Mouse (Mus musculus) heart, embryonic 14.5 days (tissue): ENCODE data around the gene Ralgapa2. TPM values are rescaled to one million over a fixed set of nuclear protein-coding genes. Genes with fewer than 3 reads are reported as not detected.
A peak's percentile ranks its signal among the peaks of the same experiment; 100 is the strongest.

Experiments
- ATAC-seq: fragments of 200-750 bp; cut with Nextera tagmentation; 2 replicates; pipeline ENCODE4 v1.8.0; 2017; ENCODE audit warnings: low read depth, moderate TSS enrichment; ENCODE audit not compliant: insufficient number of reproducible peaks, insufficient read depth, low FRiP score
- H3K27ac ChIP-seq, 2 experiments: fragments of 200-500 bp in 1 of 2; fragments of 300-500 bp in 1 of 2; sonication (generic) in 1 of 2; replicated peaks in 1 of 2; 2 replicates each; pipeline ENCODE4 v1.5.1; 2012 to 2014; ENCODE audit warnings: low read depth in 2 of 2, low read length in 2 of 2, control low read depth in 1 of 2, mild to moderate bottlenecking in 1 of 2, mixed read lengths in 1 of 2; ENCODE audit not compliant: control insufficient read depth in 1 of 2, insufficient read depth in 1 of 2
- H3K27me3 ChIP-seq: fragments of 300-500 bp; sonication (generic); 2 replicates; pipeline ENCODE4 v1.6.1; 2014; ENCODE audit warnings: mild to moderate bottlenecking, low read length, control low read depth; ENCODE audit not compliant: control insufficient read depth, insufficient read depth
- H3K36me3 ChIP-seq: fragments of 300-500 bp; sonication (generic); 2 replicates; pipeline ENCODE4 v1.6.1; 2014; ENCODE audit warnings: mild to moderate bottlenecking, control low read depth, low read length, mixed read lengths; ENCODE audit not compliant: control insufficient read depth, insufficient read depth
- H3K4me1 ChIP-seq, 2 experiments: fragments of 200-500 bp in 1 of 2; fragments of 300-500 bp in 1 of 2; sonication (generic) in 1 of 2; 2 replicates each; pipeline ENCODE4 v1.6.1; 2012 to 2014; ENCODE audit warnings: low read length in 2 of 2, control low read depth in 1 of 2, mixed read lengths in 1 of 2; ENCODE audit not compliant: control insufficient read depth in 2 of 2, insufficient read depth in 2 of 2
- H3K4me2 ChIP-seq: fragments of 300-500 bp; sonication (generic); 2 replicates; pipeline ENCODE4 v1.6.1; 2014; ENCODE audit warnings: mild to moderate bottlenecking, low read length
- H3K4me3 ChIP-seq, 2 experiments: fragments of 200-500 bp in 1 of 2; fragments of 300-500 bp in 1 of 2; sonication (generic) in 1 of 2; 2 replicates each; pipeline ENCODE4 v1.5.1; 2012 to 2014; ENCODE audit warnings: low read length in 2 of 2, mild to moderate bottlenecking in 2 of 2, control low read depth in 1 of 2, low read depth in 1 of 2, moderate library complexity in 1 of 2; ENCODE audit not compliant: control insufficient read depth in 1 of 2, insufficient read depth in 1 of 2
- H3K9ac ChIP-seq: fragments of 300-500 bp; sonication (generic); 2 replicates; pipeline ENCODE4 v1.6.1; 2014; ENCODE audit warnings: mild to moderate bottlenecking, low read length
- H3K9me3 ChIP-seq: fragments of 300-500 bp; sonication (generic); 2 replicates; pipeline ENCODE4 v1.6.1; 2016; ENCODE audit warnings: low read length, control low read depth; ENCODE audit not compliant: control insufficient read depth
- WGBS: fragments of 180-500 bp; shearing (Covaris S2); extraction: QIAGEN DNeasy Blood & Tissue Kit; methylation state at CpG from one replicate; pipeline ENCODE4 v1.1.7; 2014; 5-methylcytosine and 5-hydroxymethylcytosine counted together
- polyA plus RNA-seq: library from polyadenylated mRNA; unstranded; fragments of >200 nt; fragmentation: Nextera tagmentation; extraction: Ambion mirVana; gene quantifications from 2 replicates; pipeline ENCODE4 v1.2.1, GENCODE M21; 2014

Gene Ralgapa2
- polyA plus RNA-seq, 1 experiment from 2014 or later: 11.0 TPM

- 52% methylated on average over 2 of the region's 2 CpGs for WGBS
- H3K4me3 ChIP-seq: no peak overlapping the region
Observed at GRCm38 (mm10) chr2:146515081-146515480, 2.9 kb upstream of the Ralgapa2 start.

GRCm38 (mm10) chr2:146512581-146512920 lies 407 bp upstream of the Ralgapa2 start:
- 51% methylated on average over 2 of the region's 2 CpGs for WGBS
- peak overlapping the region; percentile 55 for H3K4me2 ChIP-seq
- 0 out of 4 replicates have a peak overlapping the region, but pooled peaks of 1 of the 2 experiments have one; percentile 14 for H3K27ac ChIP-seq
- H3K9me3 ChIP-seq: no peaks in the 10 kb centered on the region
- no peak overlapping the region for H3K4me3 ChIP-seq
- ATAC-seq: no peak
- H3K27me3 ChIP-seq: no peaks in the 10 kb centered on the region
- peaks cover 5 to 17% of the 10 kb centered on the region in 2 experiments for H3K4me1 ChIP-seq
- peak overlapping the region; percentile 21; the same call in 1 of the 2 replicates for H3K9ac ChIP-seq
- H3K36me3 ChIP-seq: no peaks in the 10 kb centered on the region

More at GRCm38 (mm10) chr2:146515081-146515480, 2.9 kb upstream of the Ralgapa2 start:
- H3K4me1 ChIP-seq: peaks cover 5 to 12% of the 10 kb centered on the region in 2 experiments
- H3K9me3 ChIP-seq: no peaks in the 10 kb centered on the region
- H3K4me2 ChIP-seq: no peak overlapping the region
- no peak overlapping the region for H3K27ac ChIP-seq
- no peaks in the 10 kb centered on the region for H3K27me3 ChIP-seq
- H3K36me3 ChIP-seq: no peaks in the 10 kb centered on the region
- no peak for ATAC-seq
- no peak overlapping the region for H3K9ac ChIP-seq

GRCm38 (mm10) chr2:146511401-146511865 lies 711 bp downstream of the Ralgapa2 start:
- peak; percentile 10 for ATAC-seq
- peak overlapping the region; percentile 27 to 75 for H3K27ac ChIP-seq
- H3K9me3 ChIP-seq: no peaks in the 10 kb centered on the region
- peak overlapping the region; percentile 62 to 94 for H3K4me3 ChIP-seq
- no peaks in the 10 kb centered on the region for H3K36me3 ChIP-seq
- H3K9ac ChIP-seq: peak overlapping the region; percentile 96
- H3K4me2 ChIP-seq: peak overlapping the region; percentile 79
- peaks cover 5 to 17% of the 10 kb centered on the region in 2 experiments for H3K4me1 ChIP-seq
- no peaks in the 10 kb centered on the region for H3K27me3 ChIP-seq
- WGBS: 0% methylated on average over 21 of the region's 22 CpGs

GRCm38 (mm10) chr2:146510780-146511179 lies 1.4 kb downstream of the Ralgapa2 start:
- 27% methylated on average over 1 of the region's 1 CpGs for WGBS
- Histone ChIP-seq H3K4me2 (peak overlapping the region; percentile 79), H3K27ac (no peak overlapping the region), H3K36me3 (no peaks in the 10 kb centered on the region), H3K27me3 (no peaks in the 10 kb centered on the region), H3K9ac (peak overlapping the region; percentile 96), H3K4me1 (peaks cover 5 to 17% of the 10 kb centered on the region in 2 experiments), H3K4me3 (peak overlapping the region; percentile 62 to 94), H3K9me3 (no peaks in the 10 kb centered on the region)
- no peak for ATAC-seq

- Histone ChIP-seq H3K9me3 (no peaks in the 10 kb centered on the region), H3K4me1 (peaks cover 23 to 31% of the 10 kb centered on the region in 2 experiments), H3K4me2 (peak overlapping the region; percentile 11), H3K4me3 (no peak overlapping the region), H3K9ac (no peak overlapping the region; the same call in 1 of the 2 replicates), H3K36me3 (no peaks in the 10 kb centered on the region), H3K27ac (peak overlapping the region; percentile 18 to 53), H3K27me3 (no peaks in the 10 kb centered on the region)
- 44% methylated on average over 9 of the region's 9 CpGs for WGBS
- ATAC-seq: peak; percentile 80
Observed at GRCm38 (mm10) chr2:146502578-146503311, 9.4 kb downstream of the Ralgapa2 start.

- 81% methylated on average over 1 of the region's 1 CpGs for WGBS
- no peak overlapping the region for H3K27ac ChIP-seq
- H3K27me3 ChIP-seq: no peaks in the 10 kb centered on the region
- no peak overlapping the region for H3K9ac ChIP-seq
- no peak overlapping the region for H3K4me3 ChIP-seq
- no peak overlapping the region for H3K4me2 ChIP-seq
- no peak for ATAC-seq
- H3K36me3 ChIP-seq: no peaks in the 10 kb centered on the region
- no peaks in the 10 kb centered on the region for H3K9me3 ChIP-seq
- peaks cover 23 to 31% of the 10 kb centered on the region in 2 experiments for H3K4me1 ChIP-seq
Observed at GRCm38 (mm10) chr2:146500067-146500466, 12.1 kb downstream of the Ralgapa2 start.

- Histone ChIP-seq H3K9me3 (no peaks in the 10 kb centered on the region), H3K4me3 (no peak overlapping the region), H3K27me3 (no peaks in the 10 kb centered on the region), H3K27ac (no peak overlapping the region), H3K36me3 (no peaks in the 10 kb centered on the region), H3K9ac (no peak overlapping the region), H3K4me2 (no peak overlapping the region), H3K4me1 (peaks cover 23 to 31% of the 10 kb centered on the region in 2 experiments)
- WGBS: 77% methylated on average over 1 of the region's 1 CpGs
- ATAC-seq: no peak
Observed at GRCm38 (mm10) chr2:146499111-146499510, 13.0 kb downstream of the Ralgapa2 start.
